Mouse (Mus musculus): ENCODE data around the gene Dnajb6.

Dnajb6 gene

DNA sequence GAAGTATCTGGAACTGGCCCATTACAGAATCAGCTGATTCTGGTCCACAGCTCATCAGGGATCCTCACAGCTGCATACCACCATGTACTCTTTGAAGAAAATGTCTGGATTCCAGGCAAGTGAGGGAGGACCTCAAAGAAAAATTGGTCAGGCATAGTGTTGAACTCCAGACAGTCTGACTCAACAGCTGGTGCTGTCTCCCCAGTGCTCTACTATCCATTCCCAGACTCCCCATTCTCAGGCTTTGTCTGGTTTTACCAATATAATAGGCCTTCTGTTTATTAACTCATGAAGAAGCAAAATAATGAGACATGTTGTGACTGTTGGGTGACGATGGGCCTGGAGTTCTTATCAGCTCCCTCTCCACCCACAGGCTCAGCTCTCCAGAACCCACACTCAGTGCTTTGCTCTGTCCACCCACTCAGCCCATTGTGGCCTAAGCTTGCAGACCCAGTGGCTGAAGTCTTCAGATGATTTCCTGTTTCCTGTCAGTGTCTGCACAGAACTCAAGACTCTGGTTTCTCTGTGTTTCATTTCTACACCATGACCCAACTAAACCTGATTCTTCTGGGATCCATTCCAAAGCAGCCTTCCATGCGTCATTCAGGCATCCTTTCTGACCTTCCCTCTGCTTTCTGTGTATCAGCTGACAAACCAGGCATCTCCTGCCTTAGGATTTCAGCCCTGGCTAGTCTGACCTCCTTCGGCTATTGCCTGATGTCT, 107.1 kb downstream of the Dnajb6 start:
- in situ Hi-C loops (cut with MboI; ENCODE audit: unreplicated experiment in 2 of 2), result no loop called here

DNA sequence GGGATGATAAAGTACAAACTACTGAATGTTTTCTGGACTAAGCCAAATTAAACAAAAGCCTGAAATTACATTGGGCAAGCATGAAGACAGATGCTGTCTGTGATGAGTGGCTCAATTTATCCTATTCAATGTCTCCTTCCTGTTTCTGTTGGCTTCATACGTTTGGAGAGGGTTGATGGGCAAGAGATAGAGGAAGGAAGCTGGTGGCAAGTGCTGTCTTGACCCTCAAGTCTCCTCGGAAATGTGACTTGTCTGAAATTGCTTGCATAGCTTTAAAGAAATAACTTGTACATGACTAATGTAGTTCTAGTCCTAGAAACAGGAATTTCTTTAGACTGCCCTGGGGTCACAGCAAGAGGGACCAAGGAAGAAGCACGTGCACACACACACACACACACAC, 109.5 kb downstream of the Dnajb6 start:
- in situ Hi-C loops (cut with MboI; ENCODE audit: unreplicated experiment in 2 of 2), result no loop called here

DNA sequence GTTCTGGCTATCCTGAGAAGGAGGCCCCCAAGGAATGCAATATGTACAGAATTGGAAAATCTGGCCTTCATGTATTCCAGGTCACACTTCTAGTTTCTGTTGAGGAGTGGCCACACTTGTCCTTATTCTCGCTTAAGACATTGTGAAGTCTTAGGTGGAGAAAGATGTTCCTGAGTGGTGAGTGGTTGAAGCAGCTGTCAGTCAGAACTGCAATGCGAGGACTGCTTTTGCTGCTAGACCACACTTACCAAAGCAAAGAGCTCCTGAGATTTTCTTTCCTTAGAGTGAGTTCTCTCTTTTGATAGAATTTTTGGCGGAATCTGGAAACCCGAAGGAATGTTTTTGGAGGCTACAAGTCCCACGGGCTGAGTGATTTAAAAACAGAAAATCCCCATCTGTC, 112.0 kb downstream of the Dnajb6 start:
- in situ Hi-C loops (cut with MboI; ENCODE audit: unreplicated experiment in 2 of 2), result no loop called here

DNA sequence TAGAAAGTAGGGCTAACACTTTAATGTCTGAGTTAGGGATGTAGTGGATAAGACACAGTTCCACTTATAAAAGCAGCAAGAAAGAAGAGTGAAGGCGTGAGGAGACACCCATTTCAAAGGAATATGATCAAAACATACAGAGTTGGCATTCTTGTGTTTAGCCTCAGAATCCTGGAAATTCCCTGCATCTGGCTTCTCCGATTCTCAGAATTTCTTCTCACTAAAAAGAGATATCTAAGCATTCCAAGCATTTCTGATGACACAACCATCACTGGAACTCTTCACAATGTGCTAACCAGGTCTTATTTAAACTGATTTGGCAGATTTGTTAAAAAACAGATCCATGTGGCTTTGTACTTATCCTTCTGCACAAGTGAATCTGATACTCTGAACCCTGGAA, 112.6 kb downstream of the Dnajb6 start:
- in situ Hi-C loops (cut with MboI; ENCODE audit: unreplicated experiment in 2 of 2), result no loop called here

DNA sequence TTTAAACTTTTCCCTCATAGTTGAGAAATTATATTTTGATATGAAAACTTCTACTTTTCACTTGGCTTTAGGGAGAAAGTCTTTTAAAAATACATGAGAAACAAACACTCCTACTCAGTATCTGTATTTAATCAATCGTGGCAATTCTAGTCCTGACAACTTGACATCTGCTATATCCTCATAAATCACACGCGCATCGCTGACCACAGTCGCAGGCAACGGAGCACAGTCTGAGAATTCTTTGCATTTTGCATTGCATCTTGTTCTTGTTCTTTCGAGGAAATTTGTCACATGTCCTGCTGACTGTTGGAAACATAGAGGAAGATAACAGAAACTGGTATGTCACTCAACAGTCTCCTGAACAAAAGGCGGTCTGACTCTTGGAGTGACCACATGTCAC, 116.9 kb downstream of the Dnajb6 start:
- in situ Hi-C loops (cut with MboI; ENCODE audit: unreplicated experiment in 2 of 2), result no loop called here

DNA sequence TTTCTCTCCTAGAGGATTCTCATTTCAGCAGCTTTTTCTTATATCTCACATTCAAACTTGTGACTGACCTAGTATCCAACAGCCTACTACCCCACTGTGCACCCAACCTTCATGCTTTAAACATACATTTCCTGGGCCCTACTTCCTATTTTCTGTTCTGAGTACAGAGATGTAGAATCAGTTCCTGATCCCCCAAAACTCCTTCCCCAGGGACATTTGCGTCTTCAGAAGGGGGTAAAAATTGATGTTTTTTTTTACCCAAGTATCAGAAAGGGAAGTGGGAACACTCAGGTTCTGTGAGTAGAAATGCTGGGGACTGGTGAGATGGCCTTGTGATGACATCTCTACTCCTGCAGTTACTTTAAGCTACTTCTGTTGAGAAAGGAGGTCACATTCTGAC, 117.5 kb downstream of the Dnajb6 start:
- in situ Hi-C loops (cut with MboI; ENCODE audit: unreplicated experiment in 2 of 2), result no loop called here

DNA sequence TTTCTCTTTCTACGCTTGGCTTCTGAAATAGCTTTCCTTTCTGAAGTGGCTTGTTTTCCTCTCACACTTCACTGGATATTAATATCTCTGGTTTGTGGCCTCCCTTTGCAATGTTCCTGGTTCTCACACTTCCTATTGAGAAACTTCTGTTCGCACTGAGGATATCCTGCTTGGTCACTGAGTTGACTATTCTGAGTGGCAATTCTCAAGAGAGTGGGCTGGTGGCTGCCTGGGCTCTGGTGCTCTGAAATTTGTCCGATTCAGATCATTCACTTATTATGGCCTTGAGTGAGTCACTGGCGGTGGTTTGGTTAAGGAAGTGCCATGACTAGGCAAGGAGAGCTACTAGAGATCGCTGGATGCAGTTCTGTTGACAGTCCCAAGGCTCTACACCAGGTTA, 118.9 kb downstream of the Dnajb6 start:
- in situ Hi-C loops (cut with MboI; ENCODE audit: unreplicated experiment in 2 of 2), result no loop called here

DNA sequence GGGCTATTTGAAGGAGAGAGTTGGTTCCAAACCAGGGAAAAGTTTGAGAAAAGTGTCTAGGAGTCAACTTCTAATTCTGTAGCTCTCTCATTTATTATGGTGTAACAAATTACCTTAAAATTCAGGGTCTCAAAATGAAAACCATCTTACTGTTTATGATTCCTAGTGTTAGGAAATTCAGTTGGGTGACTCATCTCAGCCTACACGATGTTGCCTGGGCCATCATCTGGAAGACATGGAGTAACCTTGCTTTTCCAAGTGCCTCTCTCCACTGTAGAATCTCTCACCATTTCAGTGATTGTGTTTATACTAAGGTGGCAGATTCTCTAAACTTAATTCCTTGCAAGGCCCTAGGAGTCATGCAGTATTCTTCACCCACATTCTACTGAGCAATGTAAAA, 119.5 kb downstream of the Dnajb6 start:
- in situ Hi-C loops (cut with MboI; ENCODE audit: unreplicated experiment in 2 of 2), result no loop called here

DNA sequence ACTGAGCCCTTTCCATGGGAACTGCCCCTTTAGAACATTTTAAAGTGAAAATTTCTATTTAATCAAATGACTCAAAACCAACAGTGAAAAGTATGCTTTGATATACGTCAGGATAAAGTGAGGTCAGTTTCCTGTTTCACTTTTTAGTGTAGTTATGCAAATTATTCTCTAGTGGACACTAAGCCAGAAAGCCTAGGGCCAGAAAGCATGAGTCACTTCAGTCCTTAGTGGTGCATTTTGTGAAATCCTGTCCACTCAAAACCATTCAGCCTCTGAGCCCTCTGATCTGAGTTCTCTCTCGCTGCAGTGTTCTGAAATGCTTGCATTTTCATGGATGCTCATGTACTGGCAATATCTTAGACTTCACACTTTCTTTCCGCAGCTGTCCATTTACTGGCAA, 126.0 kb downstream of the Dnajb6 start:
- in situ Hi-C loops (cut with MboI; ENCODE audit: unreplicated experiment in 2 of 2), result no loop called here

DNA sequence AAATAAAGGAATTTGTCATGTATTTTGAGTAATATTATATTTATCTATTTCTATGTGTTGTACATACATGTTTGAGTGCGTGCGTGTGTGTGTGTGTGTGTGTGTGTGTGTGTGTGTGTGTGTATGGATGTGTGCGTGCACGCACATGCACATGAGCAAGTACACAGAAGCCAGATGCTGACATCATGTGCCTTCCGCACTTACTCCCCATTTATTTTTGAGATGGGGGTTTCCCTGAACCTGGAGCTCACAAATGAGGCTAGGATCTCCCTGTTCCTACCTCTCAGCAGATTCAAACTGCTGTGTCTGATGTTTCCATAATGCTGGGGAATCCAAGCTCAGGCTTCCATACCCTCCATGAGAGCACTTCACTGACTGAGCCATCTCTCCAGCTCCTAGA, 126.9 kb downstream of the Dnajb6 start:
- in situ Hi-C loops (cut with MboI; ENCODE audit: unreplicated experiment in 2 of 2), result no loop called here

DNA sequence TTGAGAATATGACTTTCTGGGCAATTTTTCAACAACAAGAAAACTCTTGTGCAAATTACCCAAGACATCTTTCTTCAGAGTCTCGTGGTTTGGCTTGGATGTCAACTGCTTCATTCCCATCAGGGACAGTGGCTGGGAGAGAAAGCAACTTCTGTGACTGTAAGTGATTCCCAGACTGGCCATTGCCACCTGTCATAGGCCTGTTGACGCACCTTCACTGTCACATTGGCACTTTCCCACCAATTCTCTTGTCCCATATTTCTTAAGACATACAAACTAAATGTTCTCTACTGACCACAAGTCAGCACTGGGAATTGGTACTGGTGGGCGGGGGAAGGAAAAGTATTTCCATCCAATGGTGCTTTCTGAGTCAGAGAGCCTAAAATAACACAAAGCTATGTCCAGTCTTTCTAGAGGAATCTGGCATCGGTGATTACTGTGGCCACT, 128.8 kb downstream of the Dnajb6 start:
- in situ Hi-C loops (cut with MboI; ENCODE audit: unreplicated experiment in 2 of 2), result no loop called here

DNA sequence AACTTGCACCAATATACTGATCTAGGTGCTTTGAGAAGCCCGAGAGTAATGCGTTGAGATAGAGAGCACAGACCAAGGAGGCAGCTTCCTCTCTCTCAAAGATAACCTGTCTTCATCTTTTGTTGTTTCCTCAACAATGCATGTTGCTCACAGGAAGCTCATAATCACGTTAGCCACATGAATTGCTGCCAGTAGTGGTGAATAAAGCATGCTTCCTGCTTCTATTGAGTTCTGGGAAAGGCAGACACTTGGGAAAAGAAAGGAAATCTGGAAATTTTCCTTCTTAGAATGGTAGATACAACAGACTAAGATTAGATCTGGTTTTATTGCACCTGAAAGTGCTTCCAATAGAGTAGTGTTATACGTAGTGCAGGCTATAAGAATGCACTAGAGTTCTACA, 129.5 kb downstream of the Dnajb6 start:
- in situ Hi-C loops (cut with MboI; ENCODE audit: unreplicated experiment in 2 of 2), result no loop called here

Measured in v-Abl transformed pro-B cells (cell line).